Mouse (Mus musculus) C3H10T1/2 (cell line): ENCODE data around the gene Ddx4. TPM values are rescaled to one million over a fixed set of nuclear protein-coding genes. Genes with fewer than 3 reads are reported as not detected.

Experiments used
- polyA plus RNA-seq, 2 experiments: library from polyadenylated mRNA; unstranded; fragments of >200 nt; fragmentation: generic; extraction: Trizol; gene quantifications; one replicate each; pipeline ENCODE4 v1.2.1; 2012; ENCODE audit warnings: missing spikeins in 2 of 2

The Ddx4 gene
- polyA plus RNA-seq: not detected

GRCm38 (mm10) chr13:112652205-112652604 is at the start of gene Ddx4:
Ddx4 (minus strand) TSS chr13:112652475.

DNA sequence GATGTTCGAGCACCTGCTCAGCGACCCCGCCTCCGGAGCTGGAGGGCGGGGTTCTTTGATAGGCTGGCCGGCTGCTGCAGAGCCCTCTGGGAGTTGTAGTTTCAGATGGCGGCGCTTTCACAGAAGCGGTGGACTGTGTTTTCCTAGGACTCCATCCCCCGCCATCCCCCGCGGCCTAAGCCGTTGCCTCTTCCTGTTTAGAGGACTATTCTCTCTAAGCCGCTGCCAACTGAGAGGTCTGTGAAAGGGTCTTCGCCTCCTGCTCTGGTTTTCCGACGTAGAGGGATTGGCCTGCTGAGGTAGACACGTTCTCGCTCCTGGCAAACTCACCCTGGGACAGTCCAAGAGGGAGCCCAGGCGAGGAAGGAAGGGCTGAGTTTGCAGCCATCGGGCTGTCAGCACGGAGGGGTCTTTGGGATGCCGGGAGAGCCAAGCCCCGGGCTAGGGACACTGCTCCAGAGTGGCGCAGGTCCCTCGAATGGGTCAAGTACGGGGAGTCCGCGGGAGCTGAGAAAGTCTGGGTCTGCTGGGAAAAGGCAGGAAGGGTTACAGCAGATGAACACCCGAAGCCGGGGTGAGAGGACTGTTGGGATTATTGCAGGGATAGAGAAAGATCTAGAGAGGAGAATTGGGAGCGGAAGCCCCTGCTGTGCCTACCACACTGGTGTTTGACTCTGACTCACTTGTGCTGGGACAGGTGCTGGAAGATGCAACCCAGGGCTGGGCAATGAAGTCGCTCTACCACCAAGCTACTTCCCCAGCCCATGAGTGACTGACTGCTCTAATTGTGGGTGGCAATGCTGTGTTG is 8.5 kb upstream of the Ddx4 start, which contains the start of gene Slc38a9:
Gene Slc38a9 (plus strand): TSS at position 178 of the 808 bp plus-strand sequence.

GRCm38 (mm10) chr13:112594260-112594659 is 58.0 kb downstream of the Ddx4 start, which contains the start of gene Il31ra:
Il31ra (minus strand) TSS chr13:112594360.

Other genes starting within 250 kb of the Ddx4 start
- gene Il6st, start 188.4 kb downstream of the Ddx4 start, polyA plus RNA-seq: 10 to 100 TPM in 1 of 2 experiments, 1 to 10 TPM in 1; 2.0 to 53.2 TPM
- under 1 TPM in 1 of 2 experiments, not detected in 1; 0.01 TPM for gene Il31ra, start 58.1 kb downstream of the Ddx4 start, polyA plus RNA-seq
- 1 to 10 TPM in 1 of 2 experiments, under 1 TPM in 1; 0.53 to 4.2 TPM for gene Slc38a9, start 8.3 kb upstream of the Ddx4 start, polyA plus RNA-seq
- gene Plpp1, start 148.3 kb upstream of the Ddx4 start, polyA plus RNA-seq: 100 to 1,000 TPM in 1 of 2 experiments, 10 to 100 TPM in 1; 32.8 to 197 TPM